Mouse (Mus musculus) megakaryocyte, embryonic 14.5 days (primary cell): ENCODE results near the gene Tfr2.

ENCODE experiments used
- FLI1 ChIP-seq: IDR thresholded peaks from 2 replicates; pipeline ENCODE4 v1.6.1; 2012; ENCODE audit warnings: low read length, inconsistent platforms, mixed read lengths
- GATA1 ChIP-seq: IDR thresholded peaks from 3 replicates; pipeline ENCODE4 v1.6.1; 2012; ENCODE audit warnings: mixed read lengths, low read length, inconsistent platforms, borderline replicate concordance

DNA sequence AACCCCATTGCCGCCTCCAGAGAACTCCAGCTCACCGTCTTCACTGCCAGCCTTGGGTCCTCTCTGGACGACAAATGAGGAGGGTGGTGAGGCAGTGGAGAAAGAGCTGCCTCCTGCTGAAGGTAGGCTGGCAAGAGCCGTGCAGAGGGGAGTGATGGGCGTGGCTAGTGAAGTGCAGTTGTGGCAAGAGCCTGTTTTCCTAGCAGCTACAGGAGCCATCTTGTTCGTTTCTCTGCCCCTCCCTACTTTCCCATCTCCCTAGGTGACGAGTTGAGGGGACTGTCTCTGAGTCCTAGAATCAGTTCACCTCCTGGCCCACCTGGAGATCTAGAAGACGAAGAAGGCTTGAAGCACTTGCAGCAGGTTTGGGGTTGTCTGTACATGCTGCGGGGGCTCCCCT, 47.8 kb upstream of the Tfr2 start:
- TF ChIP-seq GATA1 (no peak), FLI1 (no peak)
